In genomic region chr6:52191860-52192550, GRCm38 (mm10) we compare ENCODE assay signal across 8 mouse cellular contexts. TPM values are rescaled to one million over a fixed set of nuclear protein-coding genes. Genes with fewer than 3 reads are reported as not detected.
A peak's percentile ranks its signal among the peaks of the same experiment; 100 is the strongest.
DNase-seq lines count a peak whose midpoint lies in the region; ATAC-seq and TF ChIP-seq lines count a peak whose summit lies in the region.

No protein-coding gene starts in this region.

- H3K9ac ChIP-seq in liver, embryonic 15.5 days, result no peak overlapping the region

- peak overlapping the region; percentile 72 for H3K4me2 ChIP-seq in liver, embryonic 15.5 days

- TF ChIP-seq CTCF in brain, embryonic 14.5 days (IDR thresholded peaks at IDR 0.05; ENCODE audit: borderline replicate concordance, extremely low read depth, insufficient read depth, insufficient read length), result no peak

- DNase-seq in ES-CJ7 (ENCODE audit: low read depth, low spot score), result peak; percentile 87
- DNase-seq in brain, embryonic 14.5 days (ENCODE audit: low read depth), result peak; percentile 71
- DNase-seq in gastrocnemius, postnatal 14 days, result peak; percentile 90
- DNase-seq in induced T-regulatory cell, adult 2 months (ENCODE audit: low read depth), result peak; percentile 85
- DNase-seq in natural killer cell, adult 2 months (ENCODE audit: low spot score in 2 of 2), result peak; percentile 75 to 79
- DNase-seq in testis, postnatal 10 days (ENCODE audit: low spot score), result peak; percentile 94
- DNase-seq in left cerebral cortex, adult 8-10 months (ENCODE audit: low spot score in 2 of 2), result no peak

- H3K4me3 ChIP-seq in liver, embryonic 15.5 days (replicated peaks), result peak overlapping the region; percentile 56

- no peaks in the 10 kb centered on the region for H3K36me3 ChIP-seq in liver, embryonic 15.5 days (replicated peaks)

- TF ChIP-seq POLR2A in brain, embryonic 14.5 days (IDR thresholded peaks at IDR 0.05; ENCODE audit: borderline replicate concordance, extremely low read depth, insufficient read depth, insufficient read length, poor library complexity, severe bottlenecking), result no peak

- intact Hi-C loops in gastrocnemius, postnatal 14 days (cut with DNase I; ENCODE audit: low total_unique reads), result no loop called here

- WGBS in liver, embryonic 15.5 days (ENCODE audit: insufficient replicate concordance), result 1% methylated on average over 54 of the region's 55 CpGs

- H3K4me1 ChIP-seq in liver, embryonic 15.5 days (replicated peaks), result peaks cover 10% of the 10 kb centered on the region

- H3K27ac ChIP-seq in liver, embryonic 15.5 days (replicated peaks), result no peak overlapping the region

- ATAC-seq in liver, embryonic 15.5 days (ENCODE audit: insufficient read depth), result peak; percentile 51

- H3K27me3 ChIP-seq in liver, embryonic 15.5 days, result peaks cover 99% of the 10 kb centered on the region

- H3K9me3 ChIP-seq in liver, embryonic 15.5 days (replicated peaks), result no peaks in the 10 kb centered on the region

RNA-seq across cellular contexts. Expression of gene Hoxa4, which starts 0.5 kb away (rescaled TPM):
- 1.9 and 16.4 TPM in 2 replicates for polyA plus RNA-seq in brain, embryonic 14.5 days (2012; rRNA removed)
- total RNA-seq in gastrocnemius, postnatal 14 days (2021), result 1 to 10 TPM; 4.1 to 4.9 TPM
- polyA plus RNA-seq in liver, embryonic 15.5 days (2015; fragmentation: Nextera tagmentation; extraction: Ambion mirVana), result 0.07 and 0.21 TPM in 2 replicates
- not detected for total RNA-seq in left cerebral cortex, adult 8-10 months (2022)

RNA-seq across cellular contexts. Expression of gene Hoxa5, which starts 12.4 kb away (rescaled TPM):
- polyA plus RNA-seq in brain, embryonic 14.5 days (2012; rRNA removed), result 5.0 and 47.1 TPM in 2 replicates
- 1 to 10 TPM; 1.9 to 2.5 TPM for total RNA-seq in gastrocnemius, postnatal 14 days (2021)
- polyA plus RNA-seq in liver, embryonic 15.5 days (2015; fragmentation: Nextera tagmentation; extraction: Ambion mirVana), result 0.41 and 0.74 TPM in 2 replicates
- total RNA-seq in left cerebral cortex, adult 8-10 months (2022), result not detected

RNA-seq across cellular contexts. Expression of gene 5730596B20Rik, which starts 14.7 kb away (rescaled TPM):
- polyA plus RNA-seq in brain, embryonic 14.5 days (2012; rRNA removed), result 0.10 and 0.67 TPM in 2 replicates
- total RNA-seq in gastrocnemius, postnatal 14 days (2021), result under 1 TPM; 0.08 to 0.11 TPM
- 0.05 TPM in 2 replicates for polyA plus RNA-seq in liver, embryonic 15.5 days (2015; fragmentation: Nextera tagmentation; extraction: Ambion mirVana)
- not detected for total RNA-seq in left cerebral cortex, adult 8-10 months (2022)

RNA-seq across cellular contexts. Expression of gene Hoxa6, which starts 16.5 kb away (rescaled TPM):
- polyA plus RNA-seq in brain, embryonic 14.5 days (2012; rRNA removed), result 0.08 and 3.7 TPM in 2 replicates
- total RNA-seq in gastrocnemius, postnatal 14 days (2021), result 1 to 10 TPM in 1 of 2 experiments, under 1 TPM in 1; 0.74 to 1.3 TPM
- not detected in 2 replicates for polyA plus RNA-seq in liver, embryonic 15.5 days (2015; fragmentation: Nextera tagmentation; extraction: Ambion mirVana)
- not detected for total RNA-seq in left cerebral cortex, adult 8-10 months (2022)

RNA-seq across cellular contexts. Expression of gene Hoxa3, which starts 21.1 kb away (rescaled TPM):
- 1.6 and 20.3 TPM in 2 replicates for polyA plus RNA-seq in brain, embryonic 14.5 days (2012; rRNA removed)
- total RNA-seq in gastrocnemius, postnatal 14 days (2021), result 1 to 10 TPM; 2.4 to 3.1 TPM
- 0.18 and 0.20 TPM in 2 replicates for polyA plus RNA-seq in liver, embryonic 15.5 days (2015; fragmentation: Nextera tagmentation; extraction: Ambion mirVana)
- total RNA-seq in left cerebral cortex, adult 8-10 months (2022), result not detected

Comparison
In these comparisons a context has a peak if more than half of its experiments do, and no peak if none do; other contexts are left out.
1. DNase-seq: peak in ES-CJ7 (single experiment), brain, embryonic 14.5 days (single experiment), gastrocnemius, postnatal 14 days (single experiment), induced T-regulatory cell, adult 2 months (single experiment), natural killer cell, adult 2 months (2 of 2) and testis, postnatal 10 days (single experiment); none in left cerebral cortex, adult 8-10 months (0 of 2).
2. RNA of gene Hoxa4, which starts 0.5 kb away (total RNA-seq): 4.1 to 4.9 TPM in gastrocnemius, postnatal 14 days; not detected in left cerebral cortex, adult 8-10 months; every median in the first group is over 4 times any median in the second.